Mouse (Mus musculus) C2C12 (cell line): Measurements from ENCODE around the gene Rusc2.

Source experiments
- CTCF ChIP-seq: IDR thresholded peaks from one replicate; pipeline ENCODE4 v1.5.1; 2011; ENCODE audit not compliant: control insufficient read depth, insufficient read depth, insufficient read length
- FOSL1 ChIP-seq: IDR thresholded peaks from one replicate; pipeline ENCODE4 v1.8.0; 2011; ENCODE audit warnings: mild to moderate bottlenecking, low read length; ENCODE audit not compliant: poor library complexity, insufficient read depth, severe bottlenecking
- MAX ChIP-seq: IDR thresholded peaks from one replicate; pipeline ENCODE4 v1.6.1; 2011; ENCODE audit warnings: mild to moderate bottlenecking, control low read depth
- MYOD1 ChIP-seq: IDR thresholded peaks from one replicate; pipeline ENCODE4 v1.6.1; 2011; ENCODE audit warnings: low read depth; ENCODE audit not compliant: control insufficient read depth, insufficient read length
- MYOG ChIP-seq: IDR thresholded peaks from one replicate; pipeline ENCODE4 v1.6.1; 2011; ENCODE audit not compliant: control insufficient read depth, insufficient read length; ENCODE audit errors: extremely low read depth
- USF1 ChIP-seq: IDR thresholded peaks from one replicate; pipeline ENCODE4 v1.6.1; 2011; ENCODE audit warnings: low read depth, mild to moderate bottlenecking, control low read depth, moderate library complexity

- no peak for TF ChIP-seq MYOG
- TF ChIP-seq MAX: no peak
- TF ChIP-seq CTCF: no peak
- TF ChIP-seq USF1: no peak
- TF ChIP-seq FOSL1: no peak
- no peak for TF ChIP-seq MYOD1
Observed at GRCm38 (mm10) chr4:43443511-43443910, 61.7 kb downstream of the Rusc2 start.
